Mouse (Mus musculus) limb, embryonic 13.5 days (tissue): ENCODE measurements around the gene Serpinb9c. TPM values are rescaled to one million over a fixed set of nuclear protein-coding genes. Genes with fewer than 3 reads are reported as not detected.
"Not testable (repeated sequence)": the region's sequence is repeated elsewhere in the genome, so short reads cannot be mapped to it uniquely, and the experiment has no call there.

ENCODE experiments used
- ATAC-seq: fragments of 200-750 bp; cut with Nextera tagmentation; 2 replicates; pipeline ENCODE4 v1.8.0; 2017; ENCODE audit warnings: low read depth, moderate number of reproducible peaks, moderate TSS enrichment; ENCODE audit not compliant: low FRiP score
- H3K27ac ChIP-seq: fragments of 300-500 bp; sonication (generic); 2 replicates; pipeline ENCODE4 v1.5.1; 2015; ENCODE audit warnings: inconsistent platforms, mild to moderate bottlenecking, moderate library complexity
- H3K27me3 ChIP-seq: fragments of 300-500 bp; sonication (generic); 2 replicates; pipeline ENCODE4 v1.6.1; 2015; ENCODE audit warnings: mild to moderate bottlenecking, inconsistent platforms
- H3K36me3 ChIP-seq: fragments of 300-500 bp; sonication (generic); 2 replicates; pipeline ENCODE4 v1.6.1; 2015; ENCODE audit warnings: inconsistent platforms, mild to moderate bottlenecking, moderate library complexity
- H3K4me1 ChIP-seq: fragments of 300-500 bp; sonication (generic); 2 replicates; pipeline ENCODE4 v1.6.1; 2015; ENCODE audit warnings: inconsistent platforms
- H3K4me2 ChIP-seq: fragments of 300-500 bp; sonication (generic); replicated peaks from 2 replicates; pipeline ENCODE4 v1.6.1; 2015; ENCODE audit warnings: inconsistent platforms, mild to moderate bottlenecking, moderate library complexity
- H3K4me3 ChIP-seq: fragments of 300-500 bp; sonication (generic); 2 replicates; pipeline ENCODE4 v1.5.1; 2015; ENCODE audit warnings: moderate library complexity, mild to moderate bottlenecking, inconsistent platforms
- H3K9ac ChIP-seq: fragments of 300-500 bp; sonication (generic); 2 replicates; pipeline ENCODE4 v1.6.1; 2015; ENCODE audit warnings: mild to moderate bottlenecking, inconsistent platforms
- H3K9me3 ChIP-seq: fragments of 300-500 bp; sonication (generic); 2 replicates; pipeline ENCODE4 v1.6.1; 2016; ENCODE audit warnings: inconsistent platforms
- WGBS: fragments of 180-500 bp; shearing (Covaris S2); methylation state at CpG from one replicate; pipeline ENCODE4 v1.1.7; 2015; 5-methylcytosine and 5-hydroxymethylcytosine counted together
- polyA plus RNA-seq: library from polyadenylated mRNA; unstranded; fragments of >200 nt; fragmentation: Nextera tagmentation; extraction: Ambion mirVana; gene quantifications from 2 replicates; pipeline ENCODE4 v1.2.1, GENCODE M21; 2015

The Serpinb9c gene
- not detected in 2 replicates for polyA plus RNA-seq

GRCm38 (mm10) chr13:33159642-33160041 is at the start of gene Serpinb9c:
TSS of gene Serpinb9c (minus strand) at chr13:33159742.
- Histone ChIP-seq H3K27me3 (no peaks in the 10 kb centered on the region), H3K9me3 (no peaks in the 10 kb centered on the region), H3K27ac (no peak within 1 kb of the TSS), H3K4me2 (no peak within 1 kb of the TSS), H3K36me3 (no peaks in the 10 kb centered on the region), H3K9ac (no peak within 1 kb of the TSS), H3K4me3 (no peak within 1 kb of the TSS), H3K4me1 (no peaks in the 10 kb centered on the region)
- WGBS = 68% methylated on average over 4 of the region's 4 CpGs
- ATAC-seq = no peak; the same call in 1 of the 2 replicates

- H3K4me1 ChIP-seq = no peaks in the 10 kb centered on the region
- no peak overlapping the region for H3K4me2 ChIP-seq
- no peak overlapping the region for H3K27ac ChIP-seq
- H3K36me3 ChIP-seq = no peaks in the 10 kb centered on the region
- no peak overlapping the region for H3K9ac ChIP-seq
- no peaks in the 10 kb centered on the region for H3K27me3 ChIP-seq
- no peak overlapping the region for H3K4me3 ChIP-seq
- no peak for ATAC-seq
- WGBS = 59% methylated on average over 2 of the region's 2 CpGs
- no peaks in the 10 kb centered on the region for H3K9me3 ChIP-seq
These were observed 40.2 kb upstream of the Serpinb9c start for GRCm38 (mm10) chr13:33199740-33200139.

GRCm38 (mm10) chr13:33192659-33193058 is 33.1 kb upstream of the Serpinb9c start, which contains the start of gene Serpinb9d:
TSS of gene Serpinb9d (plus strand) at chr13:33192959.
- Histone ChIP-seq H3K9me3 (0 out of 2 replicates have a peak, but pooled peaks cover 3% of the 10 kb centered on the region), H3K36me3 (no peaks in the 10 kb centered on the region), H3K27ac (no peak within 1 kb of the TSS), H3K4me1 (no peaks in the 10 kb centered on the region), H3K27me3 (no peaks in the 10 kb centered on the region), H3K4me3 (no peak within 1 kb of the TSS), H3K9ac (no peak within 1 kb of the TSS), H3K4me2 (no peak within 1 kb of the TSS)
- 84% methylated on average over 5 of the region's 5 CpGs for WGBS
- ATAC-seq = no peak

GRCm38 (mm10) chr13:33190486-33190885 is 30.9 kb upstream of the Serpinb9c start:
- not testable (repeated sequence) for H3K9me3 ChIP-seq, H3K27me3 ChIP-seq, ATAC-seq, H3K4me3 ChIP-seq, H3K4me1 ChIP-seq, H3K27ac ChIP-seq, H3K36me3 ChIP-seq, H3K4me2 ChIP-seq, H3K9ac ChIP-seq
- 89% methylated on average over 1 of the region's 1 CpGs for WGBS

- ATAC-seq = no peak
- H3K4me1 ChIP-seq = no peaks in the 10 kb centered on the region
- WGBS = 74% methylated on average over 3 of the region's 3 CpGs
- no peaks in the 10 kb centered on the region for H3K9me3 ChIP-seq
- no peaks in the 10 kb centered on the region for H3K27me3 ChIP-seq
- no peak overlapping the region for H3K4me2 ChIP-seq
- H3K27ac ChIP-seq = no peak overlapping the region
- no peak overlapping the region for H3K4me3 ChIP-seq
- H3K9ac ChIP-seq = no peak overlapping the region
- H3K36me3 ChIP-seq = no peaks in the 10 kb centered on the region
These were observed 18.1 kb downstream of the Serpinb9c start for GRCm38 (mm10) chr13:33141435-33141834.

GRCm38 (mm10) chr13:33137717-33138116 is 21.8 kb downstream of the Serpinb9c start:
- 83% methylated on average over 2 of the region's 2 CpGs for WGBS
- H3K36me3 ChIP-seq = no peaks in the 10 kb centered on the region
- H3K27me3 ChIP-seq = no peaks in the 10 kb centered on the region
- H3K4me1 ChIP-seq = no peaks in the 10 kb centered on the region
- H3K27ac ChIP-seq = no peak overlapping the region
- H3K9ac ChIP-seq = no peak overlapping the region
- H3K4me2 ChIP-seq = no peak overlapping the region
- H3K9me3 ChIP-seq = no peaks in the 10 kb centered on the region
- no peak for ATAC-seq
- no peak overlapping the region for H3K4me3 ChIP-seq

- H3K9ac ChIP-seq = no peak overlapping the region
- no peak for ATAC-seq
These were observed 46.5 kb downstream of the Serpinb9c start for GRCm38 (mm10) chr13:33113054-33113453.

GRCm38 (mm10) chr13:33105626-33106025 is 53.9 kb downstream of the Serpinb9c start:
- Histone ChIP-seq H3K4me3 (no peak overlapping the region), H3K4me2 (no peak overlapping the region), H3K9me3 (no peaks in the 10 kb centered on the region), H3K9ac (no peak overlapping the region), H3K27ac (no peak overlapping the region), H3K4me1 (no peaks in the 10 kb centered on the region), H3K36me3 (no peaks in the 10 kb centered on the region), H3K27me3 (no peaks in the 10 kb centered on the region)
- no peak for ATAC-seq

More at GRCm38 (mm10) chr13:33113054-33113453, 46.5 kb downstream of the Serpinb9c start:
- Histone ChIP-seq H3K27me3 (no peaks in the 10 kb centered on the region), H3K4me2 (no peak overlapping the region), H3K27ac (no peak overlapping the region), H3K9me3 (no peaks in the 10 kb centered on the region), H3K4me3 (no peak overlapping the region), H3K36me3 (no peaks in the 10 kb centered on the region), H3K4me1 (no peaks in the 10 kb centered on the region)
- 59% methylated on average over 3 of the region's 3 CpGs for WGBS

Other genes starting within 250 kb of the Serpinb9c start
- gene Serpinb6b, start 194.5 kb downstream of the Serpinb9c start, polyA plus RNA-seq = 0.86 and 0.92 TPM in 2 replicates
- 3.1 and 3.3 TPM in 2 replicates for gene Serpinb9, start 156.5 kb downstream of the Serpinb9c start, polyA plus RNA-seq
- not detected in 2 replicates for gene Serpinb9b, start 132.3 kb downstream of the Serpinb9c start, polyA plus RNA-seq
- 0.17 and 0.49 TPM in 2 replicates for gene Serpinb1b, start 81.2 kb downstream of the Serpinb9c start, polyA plus RNA-seq
- not detected in 2 replicates for gene Serpinb9d, start 33.2 kb upstream of the Serpinb9c start, polyA plus RNA-seq
- not detected in 2 replicates for gene Serpinb9e, start 89.9 kb upstream of the Serpinb9c start, polyA plus RNA-seq
- not detected in 2 replicates for gene Serpinb9f, start 164.3 kb upstream of the Serpinb9c start, polyA plus RNA-seq
- not detected in 2 replicates for gene Gm11397, start 236.0 kb upstream of the Serpinb9c start, polyA plus RNA-seq